Mouse (Mus musculus): ENCODE measurements around the gene Cwc25. TPM values are rescaled to one million over a fixed set of nuclear protein-coding genes. Genes with fewer than 3 reads are reported as not detected.
"Not testable (repeated sequence)": the region's sequence is repeated elsewhere in the genome, so short reads cannot be mapped to it uniquely, and the experiment has no call there.

The Cwc25 gene
- polyA plus RNA-seq, 1 experiment, result 16.4 TPM

DNA sequence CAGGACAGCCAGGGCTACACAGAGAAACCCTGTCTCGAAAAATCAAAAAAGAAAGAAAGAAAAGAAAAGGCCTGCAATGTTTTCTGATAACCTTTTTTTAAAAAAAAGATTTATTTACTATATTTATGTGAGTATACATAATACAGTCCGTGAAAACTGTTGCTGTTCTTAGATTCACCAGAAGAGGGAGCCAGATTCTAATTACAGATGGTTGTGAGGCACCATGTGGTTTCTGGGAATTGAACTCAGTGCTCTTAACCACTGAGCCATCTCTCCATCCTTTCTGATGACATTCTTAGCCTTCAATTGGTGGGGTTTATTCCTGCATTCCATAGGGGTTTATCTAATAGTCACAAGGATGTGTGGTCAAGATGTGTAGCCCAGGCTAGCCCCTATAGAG, 26.8 kb upstream of the Cwc25 start:
- Histone ChIP-seq H3K27ac (ENCODE audit: insufficient read depth, low read length) (no peak overlapping the region), H3K4me3 (ENCODE audit: insufficient read depth, low read length) (no peak overlapping the region), H3K4me1 (ENCODE audit: control insufficient read depth, insufficient read depth, low read length) (peaks cover 3% of the 10 kb centered on the region; the same call in 1 of the 2 replicates)
- TF ChIP-seq POLR2A (IDR thresholded peaks at IDR 0.05; ENCODE audit: low read depth, low read length) (no peak), CTCF (IDR thresholded peaks at IDR 0.05; ENCODE audit: borderline replicate concordance, insufficient read depth, low read length) (no peak)

DNA sequence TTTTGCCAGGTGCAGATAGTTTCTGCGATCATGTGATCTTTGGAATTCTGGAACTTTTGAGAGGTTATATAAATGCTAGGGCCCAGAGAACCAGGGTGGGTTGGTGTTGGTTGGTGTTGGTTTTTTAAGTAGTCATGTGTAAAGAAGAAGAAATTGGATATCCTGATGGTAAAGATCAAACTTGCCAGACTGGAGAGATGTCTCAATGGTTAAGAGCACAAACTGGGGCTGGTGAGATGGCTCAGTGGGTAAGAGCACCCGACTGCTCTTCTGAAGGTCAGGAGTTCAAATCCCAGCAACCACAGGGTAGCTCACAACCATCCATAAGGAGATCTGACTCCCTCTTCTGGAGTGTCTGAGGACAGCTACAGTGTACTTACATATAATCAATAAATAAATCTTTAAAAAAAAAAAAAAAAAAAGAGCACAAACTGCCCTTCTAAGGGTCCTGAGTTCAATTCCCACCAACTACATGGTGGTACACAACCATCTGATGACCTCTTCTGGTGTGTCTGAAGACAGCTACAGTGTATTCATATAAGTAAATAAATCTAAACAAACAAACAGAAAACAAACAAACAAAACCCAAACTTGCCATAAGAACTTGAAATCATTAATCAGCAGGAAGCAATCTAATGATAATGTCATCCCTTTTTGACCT, 24.6 kb upstream of the Cwc25 start:
- not testable (repeated sequence) for H3K4me1 ChIP-seq (ENCODE audit: control insufficient read depth, insufficient read depth, low read length); H3K4me3 ChIP-seq (ENCODE audit: insufficient read depth, low read length); H3K27ac ChIP-seq (ENCODE audit: insufficient read depth, low read length)

DNA sequence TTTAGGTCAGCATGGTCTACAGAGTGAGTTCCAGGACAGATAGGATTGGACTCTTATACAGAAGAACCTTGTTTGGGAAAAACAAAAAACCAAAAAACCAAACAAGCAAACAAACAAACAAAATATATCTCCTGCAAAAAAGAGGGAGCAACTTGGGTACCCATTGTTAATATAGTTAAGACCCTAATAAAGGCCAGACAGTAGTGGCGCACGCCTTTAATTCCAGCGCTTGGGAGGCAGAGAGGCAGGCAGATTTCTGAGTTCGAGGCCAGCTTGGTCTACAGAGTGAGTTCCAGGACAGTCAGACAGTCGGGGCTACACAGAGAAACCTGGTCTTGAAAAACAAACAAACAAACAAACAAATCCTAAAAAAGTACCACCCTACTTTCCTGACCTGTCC, 23.4 kb upstream of the Cwc25 start:
- no peaks in the 10 kb centered on the region for H3K4me1 ChIP-seq (ENCODE audit: control insufficient read depth, insufficient read depth, low read length)
- TF ChIP-seq CTCF (IDR thresholded peaks at IDR 0.05; ENCODE audit: borderline replicate concordance, insufficient read depth, low read length), result no peak
- TF ChIP-seq POLR2A (IDR thresholded peaks at IDR 0.05; ENCODE audit: low read depth, low read length), result no peak
- no peak overlapping the region for H3K4me3 ChIP-seq (ENCODE audit: insufficient read depth, low read length)
- no peak overlapping the region for H3K27ac ChIP-seq (ENCODE audit: insufficient read depth, low read length)

DNA sequence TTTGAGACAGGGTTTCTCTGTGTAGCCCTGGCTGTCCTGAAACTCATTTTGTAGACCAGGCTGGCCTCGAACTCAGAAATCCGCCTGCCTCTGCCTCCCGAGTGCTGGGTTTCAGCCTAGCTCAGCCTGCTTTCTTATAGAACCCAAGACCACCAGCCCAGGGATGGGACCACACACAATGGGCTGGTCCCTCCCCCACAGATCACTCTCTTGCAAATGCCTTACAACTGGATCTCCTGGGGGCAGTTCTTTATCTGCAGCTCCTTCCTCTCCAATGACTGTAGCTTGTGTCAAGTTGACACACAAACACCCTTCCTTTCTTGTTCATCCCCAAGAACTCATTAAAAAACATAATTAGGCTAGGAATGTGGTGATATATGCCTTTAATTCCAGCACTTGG, 21.6 kb upstream of the Cwc25 start:
- no peak for TF ChIP-seq POLR2A (IDR thresholded peaks at IDR 0.05; ENCODE audit: low read depth, low read length)
- TF ChIP-seq CTCF (IDR thresholded peaks at IDR 0.05; ENCODE audit: borderline replicate concordance, insufficient read depth, low read length), result no peak
- Histone ChIP-seq H3K4me1 (ENCODE audit: control insufficient read depth, insufficient read depth, low read length) (no peaks in the 10 kb centered on the region), H3K4me3 (ENCODE audit: insufficient read depth, low read length) (no peak overlapping the region), H3K27ac (ENCODE audit: insufficient read depth, low read length) (no peak overlapping the region)

DNA sequence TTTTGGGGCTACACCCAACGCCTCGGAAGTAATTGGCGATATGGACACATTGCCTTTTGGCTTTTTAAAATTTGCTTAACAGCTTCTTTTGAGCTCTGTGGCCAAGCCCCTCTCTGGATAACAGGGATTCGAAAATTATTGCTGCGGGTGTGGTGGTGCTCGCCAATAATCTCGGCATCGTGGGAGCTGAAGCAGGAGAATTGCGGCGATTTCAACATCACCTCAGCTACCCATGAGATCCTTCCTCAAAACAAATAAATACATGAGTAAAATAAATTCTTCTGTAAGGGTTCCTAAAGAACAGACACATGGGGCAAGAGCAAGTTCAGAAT, 16.2 kb upstream of the Cwc25 start:
- peak overlapping the region; percentile 90 for H3K4me3 ChIP-seq (ENCODE audit: insufficient read depth, low read length)
- peak overlapping the region; percentile 80 for H3K27ac ChIP-seq (ENCODE audit: insufficient read depth, low read length)
- H3K4me1 ChIP-seq (ENCODE audit: control insufficient read depth, insufficient read depth, low read length), result peaks cover 6% of the 10 kb centered on the region; the same call in 1 of the 2 replicates
- TF ChIP-seq CTCF (IDR thresholded peaks at IDR 0.05; ENCODE audit: borderline replicate concordance, insufficient read depth, low read length), result no peak
- 0 out of 2 replicates have a peak, but pooled peaks have one; percentile 62 for TF ChIP-seq POLR2A (IDR thresholded peaks at IDR 0.05; ENCODE audit: low read depth, low read length)

DNA sequence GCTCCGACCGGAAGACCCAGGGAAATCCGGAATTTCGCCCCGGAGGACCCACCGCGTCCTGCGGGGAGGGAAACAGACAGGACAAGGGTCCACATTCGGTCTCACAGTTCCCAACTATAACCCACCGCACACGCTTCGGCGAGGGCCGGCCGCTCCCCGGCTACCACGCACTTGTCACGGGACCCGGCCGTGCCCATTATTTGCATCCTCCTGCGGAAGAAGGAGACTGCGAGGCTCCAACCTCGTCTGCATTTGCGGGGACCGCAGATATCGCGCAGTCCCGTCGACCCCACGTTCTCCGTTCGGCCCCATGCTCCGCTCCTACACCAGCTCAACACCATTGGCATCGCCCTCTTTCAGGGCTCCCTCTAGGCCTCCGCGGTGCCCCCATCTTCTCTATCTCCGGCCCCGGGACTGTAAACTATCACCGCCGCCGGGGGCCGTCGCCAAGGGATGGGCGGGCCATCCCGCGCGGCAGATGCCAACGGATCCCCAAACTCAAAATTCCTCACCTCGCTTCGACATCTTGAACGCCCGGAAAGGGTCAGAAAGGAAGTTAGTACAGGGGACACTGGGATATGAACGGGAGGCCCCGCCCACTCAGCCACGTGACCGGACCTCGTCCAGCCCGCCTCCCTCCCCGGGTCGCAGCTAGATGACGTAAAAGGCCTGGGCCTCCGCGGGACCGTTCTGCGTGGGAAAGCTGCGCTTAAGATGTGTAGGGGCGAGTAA, 15.6 kb upstream of the Cwc25 start, which contains the start of gene Rpl23:
Gene Rpl23 (minus strand): TSS at position 606 of the 732 bp plus-strand sequence.
- TF ChIP-seq CTCF (IDR thresholded peaks at IDR 0.05; ENCODE audit: borderline replicate concordance, insufficient read depth, low read length) (no peak), POLR2A (IDR thresholded peaks at IDR 0.05; ENCODE audit: low read depth, low read length) (peak; percentile 93)
- peak within 1 kb of the TSS; percentile 93 for H3K4me3 ChIP-seq (ENCODE audit: insufficient read depth, low read length)

DNA sequence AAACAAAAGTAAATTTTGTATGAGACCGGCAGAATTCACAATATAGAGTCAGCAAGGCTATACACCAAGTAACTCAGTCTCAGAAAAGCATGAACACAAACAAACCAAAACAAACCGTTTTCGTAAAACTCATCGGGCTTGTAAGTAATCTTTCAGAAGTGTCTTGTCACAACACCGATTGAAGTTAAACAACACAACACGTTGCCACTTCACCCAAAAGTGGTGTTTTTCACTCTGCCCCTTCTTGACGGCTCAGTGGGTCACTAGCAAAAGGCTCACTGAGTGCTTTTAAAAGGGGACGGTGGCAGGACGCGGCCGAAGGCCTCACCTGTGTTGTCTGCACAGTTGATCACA, 15.1 kb upstream of the Cwc25 start:
- Histone ChIP-seq H3K4me3 (ENCODE audit: insufficient read depth, low read length) (peak overlapping the region; percentile 93), H3K27ac (ENCODE audit: insufficient read depth, low read length) (peak overlapping the region; percentile 83), H3K4me1 (ENCODE audit: control insufficient read depth, insufficient read depth, low read length) (peaks cover 6% of the 10 kb centered on the region; the same call in 1 of the 2 replicates)
- TF ChIP-seq CTCF (IDR thresholded peaks at IDR 0.05; ENCODE audit: borderline replicate concordance, insufficient read depth, low read length) (no peak), POLR2A (IDR thresholded peaks at IDR 0.05; ENCODE audit: low read depth, low read length) (peak; percentile 16; the same call in 1 of the 2 replicates)

More for the DNA sequence above, 15.6 kb upstream of the Cwc25 start, which contains the start of gene Rpl23:
- Histone ChIP-seq H3K4me1 (ENCODE audit: control insufficient read depth, insufficient read depth, low read length) (peaks cover 6% of the 10 kb centered on the region; the same call in 1 of the 2 replicates), H3K27ac (ENCODE audit: insufficient read depth, low read length) (peak within 1 kb of the TSS; percentile 83)

DNA sequence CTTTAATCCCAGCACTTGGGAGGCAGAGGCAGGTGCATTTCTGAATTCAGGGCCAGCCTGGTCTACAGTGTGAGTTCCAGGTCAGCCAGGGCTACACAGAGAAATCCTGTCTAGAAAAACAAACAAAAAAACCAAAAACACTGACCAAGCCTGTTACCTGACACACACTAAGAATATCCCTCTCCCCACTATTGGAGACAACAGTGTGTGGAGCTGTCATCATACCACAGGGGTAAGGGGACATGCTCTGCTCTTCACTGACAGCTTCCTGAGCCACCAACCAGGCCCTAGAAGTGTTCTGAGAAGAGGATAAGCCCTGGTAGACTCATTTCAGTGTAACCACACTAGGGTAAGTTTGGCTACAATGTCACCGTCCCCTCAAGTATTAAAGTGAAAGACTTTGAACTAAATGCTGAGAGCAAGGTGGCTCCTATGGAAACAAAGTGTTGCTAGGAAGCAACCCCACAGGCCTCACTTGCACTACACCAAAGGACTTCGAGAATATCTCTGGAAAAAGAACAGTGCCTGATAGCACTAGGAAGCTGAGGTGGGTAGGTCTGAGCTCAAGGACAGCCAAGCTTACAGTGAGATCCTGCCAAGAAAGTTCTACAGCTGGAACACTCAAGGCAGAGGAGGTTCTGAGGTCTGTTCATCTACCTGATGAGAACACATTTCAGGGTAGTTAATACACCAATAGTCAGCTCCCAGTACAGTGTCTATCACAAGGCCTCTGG, 13.8 kb upstream of the Cwc25 start:
- Histone ChIP-seq H3K4me3 (ENCODE audit: insufficient read depth, low read length) (peak overlapping the region; percentile 93), H3K27ac (ENCODE audit: insufficient read depth, low read length) (no peak overlapping the region), H3K4me1 (ENCODE audit: control insufficient read depth, insufficient read depth, low read length) (peaks cover 6% of the 10 kb centered on the region; the same call in 1 of the 2 replicates)
- no peak for TF ChIP-seq POLR2A (IDR thresholded peaks at IDR 0.05; ENCODE audit: low read depth, low read length)
- no peak for TF ChIP-seq CTCF (IDR thresholded peaks at IDR 0.05; ENCODE audit: borderline replicate concordance, insufficient read depth, low read length)

DNA sequence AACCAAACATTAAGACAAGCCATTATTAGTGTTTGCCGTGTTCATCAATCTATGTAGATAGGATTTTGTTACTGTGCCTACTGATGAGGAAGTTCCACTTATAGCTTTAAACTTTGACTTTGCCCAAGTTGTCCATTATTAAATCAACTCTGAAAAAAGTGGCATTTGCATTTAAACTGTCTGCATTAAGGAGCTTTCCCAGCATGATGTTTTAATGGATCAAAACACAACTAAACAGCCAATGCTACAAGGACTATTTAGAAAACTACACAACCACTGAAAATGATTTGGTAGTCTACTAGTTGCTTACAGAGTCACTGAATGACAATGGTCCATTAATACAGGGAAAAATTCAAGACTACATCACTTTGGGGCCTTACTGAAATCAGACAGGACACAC, 12.6 kb upstream of the Cwc25 start:
- Histone ChIP-seq H3K4me3 (ENCODE audit: insufficient read depth, low read length) (peak overlapping the region; percentile 14; the same call in 1 of the 2 replicates), H3K27ac (ENCODE audit: insufficient read depth, low read length) (no peak overlapping the region), H3K4me1 (ENCODE audit: control insufficient read depth, insufficient read depth, low read length) (peaks cover 6% of the 10 kb centered on the region; the same call in 1 of the 2 replicates)
- no peak for TF ChIP-seq CTCF (IDR thresholded peaks at IDR 0.05; ENCODE audit: borderline replicate concordance, insufficient read depth, low read length)
- TF ChIP-seq POLR2A (IDR thresholded peaks at IDR 0.05; ENCODE audit: low read depth, low read length), result no peak

All from embryonic fibroblast, embryonic 13.5 days (primary cell).